Mouse (Mus musculus) heart, embryonic 16.5 days (tissue): ENCODE results near the gene Hivep3. TPM values are rescaled to one million over a fixed set of nuclear protein-coding genes. Genes with fewer than 3 reads are reported as not detected.

Source experiments
- ATAC-seq: fragments of 200-750 bp; cut with Nextera tagmentation; replicated peaks from 2 replicates; pipeline ENCODE4 v1.8.0; 2017; ENCODE audit warnings: moderate number of reproducible peaks; ENCODE audit not compliant: insufficient read depth, low FRiP score; ENCODE audit errors: extremely low read depth
- H3K27ac ChIP-seq: fragments of 300-500 bp; sonication (generic); 2 replicates; pipeline ENCODE4 v1.5.1; 2014; ENCODE audit warnings: mild to moderate bottlenecking, low read length, control low read depth, moderate library complexity
- H3K27me3 ChIP-seq: fragments of 300-500 bp; sonication (generic); 2 replicates; pipeline ENCODE4 v1.6.1; 2014; ENCODE audit warnings: low read length, mixed read lengths; ENCODE audit not compliant: control insufficient read depth, insufficient read depth
- H3K36me3 ChIP-seq: fragments of 300-500 bp; sonication (generic); 2 replicates; pipeline ENCODE4 v1.6.1; 2014; ENCODE audit not compliant: control insufficient read depth, insufficient read depth
- H3K4me1 ChIP-seq: fragments of 300-500 bp; sonication (generic); 2 replicates; pipeline ENCODE4 v1.6.1; 2014; ENCODE audit warnings: low read length, mixed read lengths; ENCODE audit not compliant: control insufficient read depth, insufficient read depth
- H3K4me2 ChIP-seq: fragments of 300-500 bp; sonication (generic); 2 replicates; pipeline ENCODE4 v1.6.1; 2014; ENCODE audit warnings: low read depth, mild to moderate bottlenecking, control low read depth, low read length
- H3K4me3 ChIP-seq: fragments of 300-500 bp; sonication (generic); 2 replicates; pipeline ENCODE4 v1.5.1; 2014; ENCODE audit warnings: mild to moderate bottlenecking, control low read depth, low read length
- H3K9ac ChIP-seq: fragments of 300-500 bp; sonication (generic); 2 replicates; pipeline ENCODE4 v1.6.1; 2014; ENCODE audit warnings: low read length, control low read depth
- H3K9me3 ChIP-seq: fragments of 300-500 bp; sonication (generic); replicated peaks from 2 replicates; pipeline ENCODE4 v1.6.1; 2016; ENCODE audit warnings: low read length; ENCODE audit not compliant: control insufficient read depth
- WGBS: fragments of 180-500 bp; shearing (Covaris S2); extraction: QIAGEN DNeasy Blood & Tissue Kit; methylation state at CpG from one replicate; pipeline ENCODE4 v1.1.7; 2014; 5-methylcytosine and 5-hydroxymethylcytosine counted together
- polyA plus RNA-seq: library from polyadenylated mRNA; unstranded; fragments of >200 nt; fragmentation: Nextera tagmentation; extraction: Ambion mirVana; gene quantifications from 2 replicates; pipeline ENCODE4 v1.2.1, GENCODE M21; 2015

Hivep3 gene
- polyA plus RNA-seq, 1 experiment from 2014 or later = 9.4 TPM

DNA sequence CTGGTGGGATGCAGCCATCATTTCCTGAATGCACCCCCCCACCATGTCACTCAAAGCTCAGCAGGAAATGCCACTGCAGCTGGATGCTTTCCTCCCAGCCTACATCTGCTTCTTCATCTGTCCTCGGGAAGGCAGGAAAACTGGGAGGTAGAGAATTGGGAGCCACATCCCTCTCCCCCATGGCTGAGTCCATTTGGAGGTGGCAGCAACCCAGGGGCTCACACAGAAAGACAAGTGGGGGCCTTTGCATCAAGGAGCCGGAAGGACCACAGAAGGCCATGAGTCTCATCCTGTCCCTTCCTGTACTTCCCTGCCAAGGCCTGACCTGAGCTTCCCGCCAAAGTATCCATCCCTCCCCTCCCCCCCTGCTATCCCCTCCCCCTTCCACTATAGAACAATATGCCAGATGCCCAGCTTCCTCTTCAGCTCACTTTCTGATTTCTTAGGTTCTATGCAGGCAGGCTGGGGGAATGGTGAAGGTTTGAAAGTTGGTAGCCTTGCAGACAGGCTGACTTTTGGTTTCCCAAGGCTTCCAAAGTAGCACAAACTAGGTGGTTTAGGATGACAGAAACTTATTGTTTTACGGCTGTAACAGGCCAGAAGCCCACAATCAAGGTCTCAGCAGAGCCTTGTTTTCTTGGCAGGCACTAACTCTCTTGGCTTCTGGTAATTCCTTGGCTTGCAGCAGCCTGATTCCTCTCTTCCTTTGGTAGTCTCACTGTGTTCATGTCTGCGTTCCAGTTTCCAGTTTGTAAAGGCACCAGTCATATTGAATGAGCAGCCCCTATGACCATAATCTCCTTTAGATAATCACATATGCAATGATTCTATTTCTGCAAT lies 46.2 kb downstream of the Hivep3 start:
- Histone ChIP-seq H3K36me3 (no peaks in the 10 kb centered on the region), H3K9me3 (no peaks in the 10 kb centered on the region), H3K4me1 (no peaks in the 10 kb centered on the region; the same call in 1 of the 2 replicates), H3K27me3 (no peaks in the 10 kb centered on the region), H3K9ac (no peak overlapping the region), H3K27ac (peak overlapping the region; percentile 63), H3K4me3 (no peak overlapping the region), H3K4me2 (no peak overlapping the region)
- no peak for ATAC-seq
- WGBS = 45% methylated on average over 5 of the region's 5 CpGs

DNA sequence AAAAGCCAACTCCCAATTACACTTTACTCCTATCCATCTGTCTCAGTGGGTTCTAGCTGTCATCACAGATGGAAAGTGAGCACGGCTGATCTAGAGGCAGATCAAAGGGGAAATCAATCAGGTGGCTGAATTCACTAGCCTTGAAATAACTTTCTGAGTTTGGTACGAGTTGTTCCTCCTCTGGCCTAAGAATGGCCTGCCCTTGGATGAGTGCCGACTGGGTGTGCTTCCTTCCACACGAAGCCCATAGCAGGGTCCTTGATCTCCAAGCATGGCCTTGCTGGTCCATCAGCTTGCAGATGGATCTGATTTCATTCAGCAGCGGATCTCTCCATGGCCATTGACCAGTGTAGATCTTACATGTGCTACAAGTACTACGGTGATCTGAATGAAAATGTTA lies 47.3 kb downstream of the Hivep3 start:
- H3K4me2 ChIP-seq = no peak overlapping the region
- H3K36me3 ChIP-seq = no peaks in the 10 kb centered on the region
- no peaks in the 10 kb centered on the region for H3K9me3 ChIP-seq
- no peak overlapping the region for H3K4me3 ChIP-seq
- no peaks in the 10 kb centered on the region; the same call in 1 of the 2 replicates for H3K4me1 ChIP-seq
- 78% methylated on average over 6 of the region's 6 CpGs for WGBS
- no peak overlapping the region for H3K27ac ChIP-seq
- no peaks in the 10 kb centered on the region for H3K27me3 ChIP-seq
- no peak for ATAC-seq
- no peak overlapping the region for H3K9ac ChIP-seq

DNA sequence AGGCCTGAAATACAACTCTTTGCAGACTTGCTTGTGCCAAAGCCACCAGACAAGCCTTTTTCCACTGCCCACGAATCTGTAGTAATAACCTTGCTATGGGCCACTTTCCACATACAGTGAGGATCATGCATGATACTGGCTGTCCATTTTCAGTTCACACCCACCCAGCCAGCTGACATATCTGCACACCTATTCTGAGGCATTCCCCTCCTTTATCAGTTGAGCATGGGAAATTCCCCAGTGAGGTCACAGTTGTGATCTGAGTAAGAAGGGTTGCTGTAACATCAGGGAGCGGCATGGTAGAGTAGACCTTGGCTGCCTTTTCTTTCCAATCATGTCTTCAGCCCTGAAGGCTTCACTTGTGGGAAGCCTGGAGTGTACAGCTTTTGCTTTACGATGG lies 51.4 kb downstream of the Hivep3 start:
- H3K4me2 ChIP-seq = no peak overlapping the region
- 78% methylated on average over 3 of the region's 3 CpGs for WGBS
- ATAC-seq = no peak
- no peaks in the 10 kb centered on the region; the same call in 1 of the 2 replicates for H3K4me1 ChIP-seq
- no peak overlapping the region for H3K4me3 ChIP-seq
- H3K9me3 ChIP-seq = no peaks in the 10 kb centered on the region
- no peak overlapping the region for H3K9ac ChIP-seq
- no peaks in the 10 kb centered on the region for H3K27me3 ChIP-seq
- H3K36me3 ChIP-seq = no peaks in the 10 kb centered on the region
- H3K27ac ChIP-seq = no peak overlapping the region

DNA sequence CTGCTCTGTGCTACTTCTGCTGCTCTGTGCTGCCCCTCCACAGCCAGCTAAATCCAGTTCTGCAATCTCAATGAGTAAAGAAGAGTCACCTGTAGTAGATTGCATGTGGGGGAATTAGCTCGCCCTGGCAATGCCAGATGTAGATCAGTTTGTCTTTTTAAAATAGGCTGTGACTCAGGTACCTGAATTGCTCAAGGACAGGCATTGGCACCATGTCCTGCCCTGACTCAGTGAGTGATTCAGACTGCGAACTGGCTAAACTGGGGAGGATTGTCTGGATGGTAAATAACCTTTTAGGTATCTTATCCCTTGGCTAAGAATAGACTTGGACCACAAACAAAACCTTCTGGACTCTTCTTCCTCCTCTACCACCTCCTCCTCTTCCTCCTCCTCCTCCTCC lies 52.7 kb downstream of the Hivep3 start:
- no peak overlapping the region for H3K4me2 ChIP-seq
- ATAC-seq = no peak
- 65% methylated on average over 2 of the region's 2 CpGs for WGBS
- H3K27ac ChIP-seq = no peak overlapping the region
- no peaks in the 10 kb centered on the region for H3K9me3 ChIP-seq
- no peak overlapping the region for H3K9ac ChIP-seq
- H3K4me1 ChIP-seq = no peaks in the 10 kb centered on the region
- no peaks in the 10 kb centered on the region for H3K36me3 ChIP-seq
- H3K4me3 ChIP-seq = no peak overlapping the region
- H3K27me3 ChIP-seq = no peaks in the 10 kb centered on the region

DNA sequence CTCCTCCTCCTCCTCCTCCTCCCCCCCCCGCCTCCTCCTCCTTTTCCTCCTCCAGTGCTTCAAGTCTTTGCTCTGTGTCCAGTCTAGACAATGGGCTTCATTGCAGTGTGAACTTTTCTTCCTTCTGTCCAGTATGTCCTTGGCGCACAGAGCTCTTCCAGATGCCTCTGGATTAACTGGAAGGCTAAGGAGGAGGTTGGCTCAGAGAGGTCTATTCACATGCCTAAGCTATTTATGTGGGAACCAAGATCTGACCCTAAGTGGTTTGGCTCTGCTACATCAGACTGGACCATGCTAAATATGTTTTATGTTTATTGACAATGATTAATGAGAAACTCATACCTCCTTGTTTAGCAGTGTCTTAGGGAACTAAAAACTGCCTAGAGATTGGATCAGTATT lies 53.1 kb downstream of the Hivep3 start:
- Histone ChIP-seq H3K27me3 (no peaks in the 10 kb centered on the region), H3K9ac (no peak overlapping the region), H3K9me3 (no peaks in the 10 kb centered on the region), H3K4me2 (no peak overlapping the region), H3K4me1 (no peaks in the 10 kb centered on the region), H3K4me3 (no peak overlapping the region), H3K36me3 (no peaks in the 10 kb centered on the region), H3K27ac (no peak overlapping the region)
- WGBS = 50% methylated on average over 1 of the region's 2 CpGs
- no peak for ATAC-seq

DNA sequence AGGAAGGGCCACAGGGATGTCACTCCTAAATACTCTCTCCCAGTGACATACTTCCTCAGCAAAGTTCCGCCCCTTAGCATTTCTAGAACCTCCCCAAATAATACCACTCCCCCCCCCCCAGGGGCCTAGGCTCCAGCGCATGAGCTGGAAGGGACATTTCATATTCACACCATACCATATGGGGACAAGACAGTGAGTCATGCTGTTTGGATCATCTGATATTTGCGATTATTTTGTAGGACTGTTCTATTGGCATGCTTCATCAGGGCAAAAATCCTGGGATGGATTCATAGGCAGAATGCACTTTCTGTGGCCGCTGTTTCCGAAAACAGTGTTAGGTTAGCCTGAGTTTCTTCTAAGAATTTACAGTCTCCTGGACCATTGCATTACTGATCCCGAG lies 55.2 kb downstream of the Hivep3 start:
- H3K27me3 ChIP-seq = no peaks in the 10 kb centered on the region
- no peak overlapping the region for H3K4me2 ChIP-seq
- no peaks in the 10 kb centered on the region for H3K36me3 ChIP-seq
- no peak overlapping the region for H3K9ac ChIP-seq
- no peak overlapping the region for H3K4me3 ChIP-seq
- H3K27ac ChIP-seq = no peak overlapping the region
- no peaks in the 10 kb centered on the region for H3K9me3 ChIP-seq
- no peaks in the 10 kb centered on the region for H3K4me1 ChIP-seq
- no peak for ATAC-seq
- WGBS = 89% methylated on average over 6 of the region's 6 CpGs

DNA sequence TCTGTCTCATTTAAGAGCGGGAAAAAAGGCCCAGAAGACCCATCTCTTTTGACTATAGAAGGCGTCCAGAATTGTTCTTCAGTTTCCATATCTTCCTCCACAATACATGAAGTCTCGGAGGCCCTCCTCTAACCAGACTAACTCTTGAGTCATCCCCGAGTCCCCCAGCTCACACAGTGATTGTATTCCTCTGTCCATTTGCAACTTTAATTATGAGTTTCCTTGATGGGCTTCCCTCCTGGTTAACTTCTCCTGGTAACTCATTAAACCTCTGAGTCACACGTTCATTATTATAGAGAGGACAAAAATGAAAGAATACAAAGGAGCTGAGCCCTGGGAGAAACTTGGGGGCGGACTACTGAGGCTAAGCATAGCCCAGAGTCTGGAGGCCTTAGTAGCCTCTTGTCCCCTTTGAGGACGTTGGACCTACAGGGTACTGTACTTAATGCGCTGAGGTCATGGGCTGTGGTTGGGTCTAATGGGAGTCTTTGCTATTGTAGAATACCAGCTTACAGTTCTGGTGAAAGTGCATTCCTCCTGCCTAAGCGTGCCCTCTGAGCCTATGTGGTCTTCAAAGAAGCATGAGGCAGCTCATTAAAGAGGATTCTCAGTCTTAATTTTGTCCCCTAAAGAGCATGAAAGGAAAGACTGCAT lies 56.0 kb downstream of the Hivep3 start:
- no peak overlapping the region for H3K27ac ChIP-seq
- no peak overlapping the region for H3K9ac ChIP-seq
- no peaks in the 10 kb centered on the region for H3K36me3 ChIP-seq
- H3K9me3 ChIP-seq = no peaks in the 10 kb centered on the region
- no peak for ATAC-seq
- no peak overlapping the region for H3K4me2 ChIP-seq
- no peaks in the 10 kb centered on the region for H3K4me1 ChIP-seq
- WGBS = 75% methylated on average over 9 of the region's 9 CpGs
- no peak overlapping the region for H3K4me3 ChIP-seq
- no peaks in the 10 kb centered on the region for H3K27me3 ChIP-seq

DNA sequence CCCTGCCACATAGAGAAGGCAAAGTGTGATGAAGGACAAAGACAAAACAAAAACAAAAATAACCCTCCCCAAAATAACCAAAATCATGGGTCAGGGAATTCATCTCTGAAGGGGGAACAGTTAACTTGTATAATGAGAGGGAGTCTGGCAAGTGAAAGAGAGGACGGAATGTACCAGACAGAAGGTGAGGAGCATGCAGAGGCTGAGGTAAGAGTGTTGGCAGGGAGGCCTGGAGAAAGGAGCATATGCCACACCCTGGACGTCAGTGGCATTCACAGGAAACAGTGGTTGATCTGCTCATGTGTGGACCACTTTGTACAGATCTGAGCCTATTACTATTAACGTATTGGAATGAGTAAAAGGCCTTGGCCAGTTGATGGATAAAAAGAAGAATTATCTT lies 65.3 kb downstream of the Hivep3 start:
- Histone ChIP-seq H3K36me3 (no peaks in the 10 kb centered on the region), H3K4me3 (no peak overlapping the region), H3K27me3 (no peaks in the 10 kb centered on the region), H3K4me2 (no peak overlapping the region), H3K9me3 (0 out of 2 replicates have a peak, but pooled peaks cover 2% of the 10 kb centered on the region), H3K9ac (no peak overlapping the region), H3K27ac (no peak overlapping the region), H3K4me1 (no peaks in the 10 kb centered on the region)
- ATAC-seq = no peak
- WGBS = 62% methylated on average over 3 of the region's 3 CpGs

DNA sequence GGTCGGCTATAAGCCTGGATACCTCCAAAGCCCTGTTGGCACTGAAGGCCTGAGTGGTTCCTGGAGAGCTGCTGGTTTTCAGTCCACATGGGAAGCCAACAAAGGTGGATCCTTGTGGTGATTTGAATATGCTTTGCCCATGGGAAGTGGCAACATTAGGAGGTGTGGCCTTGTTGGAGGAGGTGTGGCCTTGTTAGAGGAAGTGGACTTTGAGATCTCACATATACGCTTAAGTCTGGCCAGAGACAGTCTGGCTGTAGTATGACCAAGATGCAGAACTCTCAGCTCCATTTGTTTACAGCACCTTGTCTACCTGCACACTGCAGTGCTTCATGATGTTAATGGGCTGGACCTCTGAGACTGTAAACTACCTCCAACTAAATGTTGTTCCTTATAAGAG lies 73.0 kb downstream of the Hivep3 start:
- ATAC-seq = no peak
- Histone ChIP-seq H3K4me2 (no peak overlapping the region), H3K4me1 (no peaks in the 10 kb centered on the region), H3K27me3 (no peaks in the 10 kb centered on the region), H3K9ac (no peak overlapping the region), H3K36me3 (no peaks in the 10 kb centered on the region), H3K4me3 (no peak overlapping the region), H3K9me3 (0 out of 2 replicates have a peak, but pooled peaks cover 2% of the 10 kb centered on the region), H3K27ac (no peak overlapping the region)
- WGBS = 70% methylated on average over 2 of the region's 2 CpGs
